Mouse (Mus musculus) ovary, adult 18-20 months (tissue): ENCODE measurements around the gene Ddb2.
"Not testable (repeated sequence)": the region's sequence is repeated elsewhere in the genome, so short reads cannot be mapped to it uniquely, and the experiment has no call there.

ENCODE experiments used
- DNase-seq: peaks from one replicate; pipeline ENCODE4 v3.0.0; 2022; ENCODE audit warnings: low spot score, mixed read lengths

The Ddb2 gene

DNA sequence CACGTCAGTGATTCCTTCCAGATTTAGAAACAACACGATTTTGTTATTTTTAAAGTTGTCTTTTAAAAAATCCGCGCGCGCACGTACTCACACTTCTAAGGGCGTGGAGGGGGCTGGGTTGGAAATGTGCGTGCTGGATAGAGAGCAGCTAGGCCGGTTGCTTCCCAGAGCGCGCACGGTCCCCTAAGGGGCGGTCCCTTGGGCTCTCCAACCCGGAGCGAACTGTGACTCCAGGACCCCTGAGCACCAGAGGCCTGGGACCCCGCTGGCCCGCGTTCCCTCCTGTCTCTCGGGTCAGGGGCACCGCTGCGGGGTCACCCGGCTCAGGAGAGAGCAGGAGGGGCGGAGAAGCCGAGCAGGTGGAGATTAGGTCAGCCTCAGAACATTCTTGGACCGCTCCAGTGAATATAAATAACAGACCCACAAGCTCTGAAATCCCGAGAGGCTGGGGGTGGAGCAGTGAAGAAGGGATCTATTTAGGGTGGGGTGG, 18.9 kb upstream of the Ddb2 start, which contains the start of gene Pacsin3:
Pacsin3 (plus strand) TSS at position 294 of the 490 bp plus-strand sequence.
- no peak for DNase-seq

- no peak for DNase-seq
These were observed 18.1 kb upstream of the Ddb2 start for GRCm38 (mm10) chr2:91254725-91255380.

DNA sequence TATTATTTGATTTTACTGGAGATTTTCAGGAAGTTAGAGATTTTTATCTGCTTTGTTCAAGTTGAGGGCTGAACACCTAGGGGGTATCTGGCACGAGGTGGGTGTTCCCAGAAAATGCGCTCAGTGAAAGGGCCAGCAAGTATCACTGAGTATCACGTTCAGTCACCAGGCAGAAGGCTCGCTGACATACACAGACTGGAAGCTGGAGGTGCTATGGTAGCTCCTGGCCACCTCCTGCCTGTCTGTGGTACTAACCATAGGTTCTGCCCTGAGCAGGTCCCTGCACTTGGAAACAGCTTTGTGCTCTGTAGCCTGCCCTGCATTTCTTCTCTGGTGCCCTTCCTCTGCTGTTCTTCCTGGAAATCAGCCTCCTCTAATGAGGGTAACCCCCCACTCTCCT, 15.7 kb upstream of the Ddb2 start:
- DNase-seq: no peak

- DNase-seq: no peak
These were observed 15.2 kb upstream of the Ddb2 start for GRCm38 (mm10) chr2:91252001-91252400.

- no peak for DNase-seq
These were observed 11.6 kb upstream of the Ddb2 start for GRCm38 (mm10) chr2:91248366-91248765.

DNA sequence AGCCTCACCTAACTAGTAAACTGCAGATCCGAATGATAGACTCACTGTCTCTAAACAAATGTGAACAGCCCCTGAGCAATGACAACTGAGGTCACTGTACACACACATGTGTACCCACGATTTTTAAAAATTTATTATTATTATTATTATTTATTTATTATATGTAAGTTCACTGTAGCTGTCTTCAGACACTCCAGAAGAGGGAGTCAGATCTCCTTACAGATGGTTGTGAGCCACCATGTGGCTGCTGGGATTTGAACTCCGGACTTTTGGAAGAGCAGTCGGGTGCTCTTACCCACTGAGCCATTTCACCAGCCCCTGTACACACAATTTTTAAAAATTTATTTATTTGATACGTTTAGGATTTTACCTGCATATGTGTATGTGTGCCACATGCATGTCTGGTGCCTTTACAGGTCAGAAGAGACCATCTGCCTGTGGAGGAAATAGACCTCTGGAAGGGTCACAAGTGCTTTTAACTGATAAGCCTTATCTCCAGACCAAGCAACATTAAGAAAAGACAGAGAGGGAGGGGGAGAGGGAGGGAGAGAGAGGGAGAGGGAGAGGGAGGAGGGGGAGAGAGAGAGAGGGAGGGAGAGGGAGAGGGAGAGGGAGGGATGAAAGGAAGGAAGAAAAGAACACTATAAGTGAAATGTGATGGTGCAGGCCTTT, 7.9 kb upstream of the Ddb2 start:
- no peak for DNase-seq

GRCm38 (mm10) chr2:91243416-91243815, 6.6 kb upstream of the Ddb2 start:
- DNase-seq: no peak

- no peak for DNase-seq
These were observed 5.8 kb upstream of the Ddb2 start for GRCm38 (mm10) chr2:91242547-91242946.

- not testable (repeated sequence) for DNase-seq
These were observed 814 bp upstream of the Ddb2 start for GRCm38 (mm10) chr2:91237511-91238080.

DNA sequence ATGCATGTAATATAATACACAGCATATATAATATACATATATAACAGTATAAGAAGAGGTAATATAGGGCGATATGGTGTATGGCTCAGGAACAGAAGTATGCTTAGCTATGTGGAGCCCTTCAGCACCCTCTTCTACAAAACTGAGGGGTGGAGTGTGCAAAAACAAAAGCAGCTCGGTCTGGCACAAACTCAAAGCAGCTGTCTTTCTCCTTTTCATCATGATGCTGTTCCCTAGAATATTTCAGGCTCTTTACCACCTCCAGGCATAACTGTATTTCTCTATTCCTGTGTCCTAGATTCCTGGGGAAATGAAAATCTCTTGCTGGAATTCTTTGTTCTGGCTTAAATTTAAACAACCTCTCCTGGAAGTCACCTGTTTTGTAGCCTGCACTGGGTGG, 7.0 kb downstream of the Ddb2 start:
- no peak for DNase-seq

- no peak for DNase-seq
These were observed 13.2 kb downstream of the Ddb2 start for GRCm38 (mm10) chr2:91223614-91224013.

DNA sequence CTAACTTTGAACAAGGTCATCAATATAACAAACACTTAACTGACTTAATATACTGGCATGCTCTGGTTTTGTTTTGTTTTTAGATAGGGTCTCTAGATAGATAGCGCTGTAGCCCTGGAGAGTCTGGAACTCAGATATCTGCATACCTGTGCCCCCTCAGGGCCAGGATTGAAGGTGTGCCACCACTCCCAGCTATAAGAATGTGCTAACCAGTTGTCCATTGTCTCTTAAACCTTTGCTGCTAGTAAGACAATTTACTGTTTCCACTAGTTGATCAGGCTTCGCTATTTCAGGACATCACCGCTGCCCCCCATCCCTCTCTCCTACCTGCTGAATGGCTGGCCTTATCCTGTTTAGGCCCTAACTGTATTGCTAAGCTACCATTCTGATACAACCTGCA, 16.3 kb downstream of the Ddb2 start:
- no peak for DNase-seq

DNA sequence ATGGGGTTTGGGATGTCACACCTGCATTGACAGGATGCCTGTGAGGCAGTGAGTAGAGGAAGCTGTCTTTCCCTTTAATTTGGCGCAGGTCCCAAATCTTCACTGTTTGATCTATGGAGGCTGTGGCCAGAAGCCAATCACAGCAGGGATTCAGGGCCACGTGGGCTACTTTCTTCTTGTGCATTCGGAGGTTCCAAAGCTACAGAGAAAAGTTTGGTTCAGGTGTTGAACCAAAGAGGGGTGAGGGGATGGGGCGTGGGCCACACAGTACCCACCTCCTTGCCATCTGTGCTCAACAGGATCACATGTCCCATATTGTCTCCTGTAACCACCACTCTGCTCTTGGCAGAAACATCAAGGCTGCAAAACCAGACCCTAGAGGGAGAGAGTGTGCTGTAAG, 19.8 kb downstream of the Ddb2 start:
- no peak for DNase-seq

GRCm38 (mm10) chr2:91213311-91213710, 23.5 kb downstream of the Ddb2 start:
- no peak for DNase-seq

DNA sequence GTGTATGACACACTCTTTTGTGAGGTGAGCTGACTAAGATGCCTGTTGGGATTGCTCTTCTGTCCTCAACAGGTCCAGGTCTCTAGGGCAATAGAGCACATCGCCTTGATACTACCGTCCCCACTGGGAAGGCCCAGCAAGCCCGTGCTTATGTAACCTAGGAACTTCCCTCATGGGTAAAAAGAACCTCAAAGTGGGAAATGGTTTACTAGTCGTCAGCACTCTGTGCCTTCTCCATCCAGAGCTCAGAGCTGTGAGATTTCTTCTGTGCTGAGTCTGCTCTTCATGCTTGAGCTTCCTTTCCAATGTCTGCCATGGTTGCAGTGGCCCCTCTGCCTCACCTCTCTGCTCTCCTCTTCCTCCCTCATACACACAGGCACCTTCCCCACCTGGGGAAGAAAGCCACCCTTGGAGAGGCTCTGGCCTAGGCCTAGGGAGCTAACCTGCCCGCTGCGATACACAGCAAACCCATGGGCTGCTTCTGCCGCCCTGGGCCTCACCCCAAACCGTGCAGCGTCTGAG, 30.5 kb downstream of the Ddb2 start:
- DNase-seq: no peak

DNA sequence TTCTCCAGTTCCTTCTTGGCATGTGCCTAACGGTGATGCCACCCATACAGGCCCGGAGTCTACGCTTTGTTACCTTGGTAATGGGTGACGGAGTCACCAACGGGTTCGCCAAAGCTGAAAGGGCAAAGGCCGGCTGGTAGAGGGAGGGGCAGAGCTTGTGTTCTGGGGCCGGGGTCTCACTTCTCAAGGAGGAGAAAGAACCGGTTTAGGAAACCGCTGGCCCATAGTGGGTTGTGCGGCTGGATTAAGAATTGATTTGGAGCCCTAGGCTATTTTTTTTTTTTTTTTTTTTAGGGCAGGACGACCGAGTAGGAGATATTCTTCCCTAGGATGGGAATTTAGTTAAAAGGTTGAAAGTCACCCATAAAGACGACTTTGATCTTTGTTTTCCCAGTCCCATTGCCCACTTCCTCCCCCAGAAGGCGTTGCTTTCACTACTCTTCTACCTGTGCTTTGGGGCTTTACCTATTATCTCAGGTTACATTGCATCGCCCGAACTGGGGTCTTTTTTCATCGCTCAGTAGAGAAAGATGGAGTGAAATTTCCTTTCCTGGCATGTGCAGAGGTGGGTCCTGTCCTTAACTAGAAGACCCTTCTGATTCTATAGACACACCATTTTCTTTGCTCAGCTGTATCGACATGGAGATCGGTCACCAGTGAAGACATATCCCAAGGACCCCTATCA, 33.7 kb downstream of the Ddb2 start:
- no peak for DNase-seq

- peak; percentile 90 for DNase-seq
These were observed 34.4 kb downstream of the Ddb2 start, which contains the start of the genes Nr1h3 and Acp2 for GRCm38 (mm10) chr2:91202222-91202971. TSS of gene Nr1h3 (minus strand) at chr2:91202834. TSS of gene Acp2 (plus strand) at chr2:91202885.

DNA sequence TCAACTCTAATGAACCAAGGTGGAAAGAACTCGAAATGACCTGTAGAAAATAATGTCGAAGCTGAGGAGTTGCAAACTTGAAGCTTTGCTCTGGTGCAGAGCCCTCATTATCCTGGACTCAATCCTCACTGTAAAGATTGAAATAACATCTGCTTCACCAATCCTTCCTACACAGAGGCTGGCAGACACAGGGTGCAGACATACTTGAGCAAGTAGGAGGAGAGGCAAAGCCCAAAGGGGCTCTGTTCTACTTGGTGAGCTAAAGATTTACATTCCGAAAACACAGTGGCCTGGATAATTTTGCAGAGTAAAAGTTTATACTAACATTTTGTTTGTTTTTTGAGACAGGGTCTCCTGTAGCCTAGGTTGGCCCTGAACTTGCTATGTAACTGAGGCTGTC, 37.9 kb downstream of the Ddb2 start:
- no peak for DNase-seq

GRCm38 (mm10) chr2:91196577-91197001, 40.2 kb downstream of the Ddb2 start:
- DNase-seq: no peak

DNA sequence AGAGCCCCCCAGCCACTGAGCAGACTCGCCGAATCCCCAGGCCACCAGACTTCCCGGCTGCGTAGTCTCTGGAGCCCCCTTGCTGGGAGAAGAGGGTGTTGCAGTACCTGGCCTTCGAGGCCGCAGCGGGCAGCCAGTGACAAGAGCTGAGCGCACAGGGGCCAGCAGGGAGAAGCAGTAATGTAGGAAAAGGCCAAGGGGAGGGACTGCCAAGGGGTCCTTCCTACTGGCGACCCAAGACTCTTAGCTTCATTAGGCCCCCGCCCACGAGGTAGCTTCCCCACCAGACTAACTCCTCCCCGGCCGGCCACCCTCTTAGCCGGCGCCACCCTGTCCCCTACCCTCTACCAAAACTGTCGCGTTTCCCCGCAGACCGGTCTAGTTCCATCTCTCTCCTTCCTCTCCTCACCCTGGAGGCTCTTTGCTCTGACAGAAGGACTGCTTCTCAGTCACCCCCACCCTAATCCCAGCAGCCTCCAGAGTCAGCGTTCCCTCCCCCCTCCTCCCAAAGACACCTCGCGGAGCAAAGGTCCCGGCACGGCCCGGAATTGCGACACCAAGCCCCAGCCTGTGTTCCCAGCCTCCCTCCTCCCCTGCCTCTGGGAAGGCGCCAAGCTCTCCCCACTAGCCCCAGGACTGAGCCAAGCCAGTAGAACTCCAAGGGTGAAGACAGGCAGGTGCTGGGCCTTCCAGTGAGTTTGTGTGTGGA, 42.0 kb downstream of the Ddb2 start:
- peak; percentile 76 for DNase-seq

DNA sequence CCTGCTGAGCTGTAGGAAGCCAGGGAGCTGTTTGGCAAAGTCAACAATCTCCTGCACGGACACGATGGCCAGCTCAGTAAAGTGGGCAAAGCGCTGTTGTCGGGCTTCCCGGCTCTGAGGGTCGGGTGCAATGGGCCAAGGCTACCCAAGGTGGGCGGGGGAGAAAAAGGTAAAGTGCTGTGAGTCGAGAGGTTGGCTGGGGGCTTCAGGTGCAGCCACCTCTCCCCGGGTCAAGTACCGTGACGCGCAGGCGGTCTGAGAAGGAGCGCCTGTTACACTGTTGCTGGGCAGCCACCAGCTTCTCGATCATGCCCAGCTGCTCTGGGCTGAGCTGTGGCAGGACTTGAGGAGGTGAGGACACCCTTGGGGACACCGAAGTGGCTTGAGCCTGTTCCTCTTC, 46.3 kb downstream of the Ddb2 start:
- DNase-seq: no peak
